11 mouse cellular contexts compared by ENCODE assay signal in the genomic region with DNA sequence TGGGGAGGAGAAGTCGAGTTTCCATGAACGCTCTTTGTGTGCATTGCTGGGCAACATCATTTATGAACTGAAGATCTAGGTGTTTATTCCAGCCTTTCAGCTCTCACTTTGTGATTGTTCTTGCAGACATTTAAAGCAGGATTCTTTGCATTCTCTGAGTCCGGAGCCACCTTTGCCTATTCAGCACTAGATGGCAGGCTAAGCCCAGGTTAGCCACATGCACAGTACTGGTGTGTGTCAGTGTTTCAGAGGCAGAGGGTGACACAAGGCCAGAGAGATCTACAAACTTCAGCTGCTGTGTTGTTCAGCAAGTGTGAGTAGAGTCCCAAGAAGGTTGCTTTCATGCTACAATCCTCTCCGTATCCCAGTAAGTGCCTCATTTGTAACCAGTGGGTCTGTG. TPM values are rescaled to one million over a fixed set of nuclear protein-coding genes. Genes with fewer than 3 reads are reported as not detected.
A peak's percentile ranks its signal among the peaks of the same experiment; 100 is the strongest.
DNase-seq lines count a peak whose midpoint lies in the region; ATAC-seq and TF ChIP-seq lines count a peak whose summit lies in the region.
"Not testable (repeated sequence)": the region's sequence is repeated elsewhere in the genome, so short reads cannot be mapped to it uniquely, and the experiment has no call there.
"Had no signal": no experiment of that assay in that cellular context is flagged by ENCODE, and none has a peak within 500 bp of the region (broad histone marks: within the 10 kb centered on the region; RNA-seq: fewer than 3 reads in every experiment).

No protein-coding gene starts in this region.

- not testable (repeated sequence) for H3K27ac ChIP-seq in embryonic facial prominence, embryonic 11.5 days (replicated peaks; ENCODE audit: low read depth, low read length); heart, embryonic 15.5 days; small intestine, adult 2 months (ENCODE audit: insufficient read depth, low read depth, low read length)

- H3K4me3 ChIP-seq in embryonic facial prominence, embryonic 11.5 days (ENCODE audit: low read depth, low read length); heart, embryonic 15.5 days; small intestine, adult 2 months (ENCODE audit: low read depth, low read length): not testable (repeated sequence)

- TF ChIP-seq CTCF in small intestine, adult 2 months (IDR thresholded peaks at IDR 0.05; ENCODE audit: extremely low read depth, insufficient read length, insufficient replicate concordance, low read depth, low read length) = peak; percentile 29; the same call in 1 of the 2 replicates

- intact Hi-C loops in left cerebral cortex, postnatal 10 days (cut with DNase I) = loop anchor here (2.0 to 5.0 kb wide), 2 partner anchors 77 to 199 kb away; no protein-coding TSS in a partner anchor

- H3K4me2 ChIP-seq in embryonic facial prominence, embryonic 11.5 days (ENCODE audit: low read depth, low read length); heart, embryonic 15.5 days: not testable (repeated sequence)

- TF ChIP-seq POLR2A in small intestine, adult 2 months (IDR thresholded peaks at IDR 0.05; ENCODE audit: low read depth, low read length) = not testable (repeated sequence)

- H3K27me3 ChIP-seq in embryonic facial prominence, embryonic 11.5 days (ENCODE audit: control insufficient read depth, insufficient read depth, low read length); heart, embryonic 15.5 days; small intestine, adult 2 months (ENCODE audit: control insufficient read depth, insufficient read depth, low read length): not testable (repeated sequence)

- not testable (repeated sequence) for H3K9ac ChIP-seq in embryonic facial prominence, embryonic 11.5 days (replicated peaks; ENCODE audit: low read length); heart, embryonic 15.5 days

- H3K4me1 ChIP-seq in embryonic facial prominence, embryonic 11.5 days (ENCODE audit: control insufficient read depth, insufficient read depth, low read length); heart, embryonic 15.5 days (replicated peaks); small intestine, adult 2 months (ENCODE audit: control insufficient read depth, insufficient read depth, insufficient read length, low read length): not testable (repeated sequence)

- H3K9me3 ChIP-seq in embryonic facial prominence, embryonic 11.5 days (replicated peaks; ENCODE audit: control insufficient read depth, low read length); heart, embryonic 15.5 days (replicated peaks): not testable (repeated sequence)

- H3K36me3 ChIP-seq in embryonic facial prominence, embryonic 11.5 days (replicated peaks; ENCODE audit: control insufficient read depth, insufficient read depth, low read depth, low read length); heart, embryonic 15.5 days; small intestine, adult 2 months (ENCODE audit: control insufficient read depth, insufficient read depth, low read length): not testable (repeated sequence)

- DNase-seq in 3T3-L1 (ENCODE audit: low read depth, low spot score) = peak; percentile 70
- DNase-seq in adrenal gland, adult (ENCODE audit: inconsistent age in 2 of 2, low spot score in 1 of 2) = peak; percentile 55 to 78
- peak; percentile 52 for DNase-seq in embryonic facial prominence, embryonic 11.5 days (ENCODE audit: low spot score)
- DNase-seq in kidney, adult 8-10 months = peak; percentile 60 to 61
- DNase-seq in left cerebral cortex, postnatal 10 days (ENCODE audit: extremely low spot score in 1 of 2, low spot score in 2 of 2) = peak; percentile 49 to 52
- peak; percentile 41 to 60 for DNase-seq in lung, postnatal 4 days

- 35% methylated on average over 4 of the region's 4 CpGs for WGBS in embryonic facial prominence, embryonic 11.5 days
- 25% methylated on average over 4 of the region's 4 CpGs for WGBS in heart, embryonic 15.5 days
- 21% methylated on average over 4 of the region's 4 CpGs for WGBS in small intestine, adult 2 months

- 0 out of 2 replicates have a peak, but pooled peaks have one; percentile 44 for ATAC-seq in embryonic facial prominence, embryonic 11.5 days (replicated peaks; ENCODE audit: insufficient number of reproducible peaks, low FRiP score, low TSS enrichment, low read depth)
- peak; percentile 39 for ATAC-seq in heart, embryonic 15.5 days (replicated peaks; ENCODE audit: insufficient number of reproducible peaks, insufficient read depth, low FRiP score, low read depth)

RNA-seq across cellular contexts. Expression of gene Olfr1373, which starts 1.7 kb away (rescaled TPM):
- polyA plus RNA-seq in embryonic facial prominence, embryonic 11.5 days (2014; fragmentation: Nextera tagmentation; extraction: Ambion mirVana) = not detected in 2 replicates
- not detected in 2 replicates for polyA plus RNA-seq in heart, embryonic 15.5 days (2015; fragmentation: Nextera tagmentation; extraction: Ambion mirVana)
- total RNA-seq in left cerebral cortex, postnatal 10 days (2021) = not detected
- polyA plus RNA-seq in small intestine, adult 2 months (2012; rRNA removed) = not detected in 2 replicates
- total RNA-seq: heart, postnatal 25 days had no signal
- polyA plus RNA-seq: liver, embryonic 13.5 days; neural tube, embryonic 13.5 days had no signal

RNA-seq across cellular contexts. Expression of gene Ppp2ca, which starts 45.2 kb away (rescaled TPM):
- 129 and 130 TPM in 2 replicates for polyA plus RNA-seq in embryonic facial prominence, embryonic 11.5 days (2014; fragmentation: Nextera tagmentation; extraction: Ambion mirVana)
- 62.0 and 67.0 TPM in 2 replicates for polyA plus RNA-seq in heart, embryonic 15.5 days (2015; fragmentation: Nextera tagmentation; extraction: Ambion mirVana)
- 100 to 1,000 TPM; 145 to 149 TPM for total RNA-seq in left cerebral cortex, postnatal 10 days (2021)
- polyA plus RNA-seq in small intestine, adult 2 months (2012; rRNA removed) = 11.9 and 27.0 TPM in 2 replicates
